Mouse (Mus musculus) liver, postnatal 0 days (tissue): Measurements from ENCODE around the gene Gm28043.

ENCODE experiments used
- CTCF ChIP-seq: sonication (generic); IDR thresholded peaks from 2 replicates; pipeline ENCODE4 v1.5.1; 2016; ENCODE audit warnings: antibody characterized with exemption, low read depth
- EP300 ChIP-seq: IDR thresholded peaks from 2 replicates; pipeline ENCODE4 v1.6.1; 2016; ENCODE audit warnings: antibody characterized with exemption, low read depth, mild to moderate bottlenecking

GRCm38 (mm10) chr17:29718660-29719059 is 104.0 kb downstream of the Gm28043 start:
- TF ChIP-seq CTCF, result no peak
- no peak for TF ChIP-seq EP300
